Mouse (Mus musculus): ENCODE measurements around the gene Nxnl1.

Nxnl1 gene

DNA sequence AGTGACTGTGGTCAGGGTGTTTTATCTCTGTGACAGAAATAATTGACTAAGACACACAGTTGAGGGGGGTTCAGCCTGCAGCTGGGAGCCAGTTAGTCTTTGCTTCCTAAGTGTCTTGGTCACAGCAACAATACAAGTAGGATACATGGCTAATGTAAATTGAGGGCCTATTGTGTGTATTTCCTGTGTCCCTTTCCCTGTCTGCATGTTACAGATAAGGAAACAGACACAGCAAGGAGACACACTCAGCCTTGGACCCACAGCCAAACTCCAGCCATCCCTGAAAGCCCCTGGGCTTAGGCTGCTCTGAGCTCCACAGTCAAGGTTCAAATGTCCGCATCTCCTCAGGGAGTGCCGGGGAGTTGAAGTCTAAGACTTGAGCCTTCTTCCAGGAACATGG is 11.8 kb downstream of the Nxnl1 start:
- no peak for DNase-seq (ENCODE audit: low spot score)

GRCm38 (mm10) chr8:71554001-71554400 is 12.4 kb downstream of the Nxnl1 start:
- no peak for DNase-seq (ENCODE audit: low spot score)

DNA sequence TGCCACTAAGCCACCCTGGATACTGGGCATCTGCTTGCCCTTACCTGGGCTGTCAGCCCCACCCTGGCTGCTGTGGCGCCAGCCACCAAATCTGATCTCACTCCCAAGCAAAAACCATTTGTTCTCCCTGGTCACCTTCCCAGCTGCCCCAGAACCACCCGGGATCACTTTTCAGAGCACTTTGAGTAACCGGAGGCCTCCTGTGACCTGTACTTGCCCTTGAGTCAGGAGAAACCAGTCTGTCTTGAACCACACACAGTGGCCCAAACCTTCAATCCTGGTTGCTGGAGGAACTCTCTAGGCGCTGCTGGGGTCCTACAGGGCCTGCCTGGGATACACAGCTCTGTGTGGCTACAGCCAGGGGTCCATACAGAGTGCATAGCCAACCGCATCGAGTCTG is 13.6 kb downstream of the Nxnl1 start:
- DNase-seq (ENCODE audit: low spot score) = no peak

GRCm38 (mm10) chr8:71550754-71551153 is 15.6 kb downstream of the Nxnl1 start:
- DNase-seq (ENCODE audit: low spot score) = no peak

GRCm38 (mm10) chr8:71547590-71547989 is 18.8 kb downstream of the Nxnl1 start:
- no peak for DNase-seq (ENCODE audit: low spot score)

GRCm38 (mm10) chr8:71545053-71545452 is 21.3 kb downstream of the Nxnl1 start:
- DNase-seq (ENCODE audit: low spot score) = no peak

DNA sequence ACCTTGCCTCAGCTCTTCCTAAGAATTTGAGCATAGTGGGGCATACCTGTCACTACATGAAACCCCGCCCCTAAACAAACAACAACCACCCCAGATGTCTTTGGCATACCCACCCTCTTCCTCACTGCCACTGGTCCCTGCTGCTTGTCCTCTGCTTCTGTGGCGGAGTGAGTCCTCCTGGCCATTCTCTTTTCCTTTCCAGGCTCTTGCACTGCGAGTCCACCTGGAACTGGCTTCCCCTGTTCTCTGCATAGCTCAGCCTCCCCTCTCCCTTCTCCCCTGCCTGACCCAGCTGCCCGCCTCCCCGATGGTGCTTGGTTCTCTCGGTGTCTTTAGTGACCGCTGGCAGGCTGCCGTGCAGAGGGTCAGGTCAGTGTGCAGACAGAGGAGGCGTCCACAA is 22.6 kb downstream of the Nxnl1 start:
- no peak for DNase-seq (ENCODE audit: low spot score)

DNA sequence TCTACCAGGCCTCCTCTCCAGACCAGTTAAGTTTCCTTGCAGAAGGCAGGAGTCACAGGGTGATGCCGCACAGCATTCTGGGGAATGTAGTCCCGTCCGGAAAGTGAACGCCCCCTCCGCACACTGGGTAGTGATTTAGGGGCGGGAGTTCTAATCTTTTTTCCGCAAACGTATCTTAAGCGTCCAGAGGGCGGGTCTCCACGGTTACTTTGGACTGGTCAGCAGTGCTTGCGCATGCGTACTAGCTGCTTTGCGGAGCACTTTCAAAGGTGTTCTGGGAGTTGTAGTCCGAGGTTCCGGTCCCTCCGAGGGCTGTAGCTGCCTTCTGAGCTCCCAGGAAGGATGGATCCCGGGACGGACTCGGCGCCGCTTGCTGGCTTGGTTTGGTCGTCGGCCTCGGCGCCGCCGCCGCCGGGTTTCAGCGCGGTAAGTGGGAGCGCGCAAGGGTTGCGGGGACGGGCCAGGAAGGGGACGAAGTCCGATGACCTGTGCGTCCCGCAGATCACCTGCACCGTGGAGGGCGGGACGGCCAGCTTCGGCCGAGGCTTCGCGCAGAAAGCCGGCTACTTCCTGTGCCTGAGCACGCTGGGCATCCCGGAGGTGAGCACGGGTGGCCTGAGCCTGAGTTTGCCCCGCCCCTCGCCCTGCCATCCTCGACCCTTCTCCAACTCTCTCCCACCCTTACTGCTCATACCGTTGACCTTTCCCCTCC is 23.6 kb downstream of the Nxnl1 start, which contains the start of gene Mvb12a:
Mvb12a (plus strand) TSS at position 291 of the 712 bp plus-strand sequence.
- DNase-seq (ENCODE audit: low spot score) = peak; percentile 100

DNA sequence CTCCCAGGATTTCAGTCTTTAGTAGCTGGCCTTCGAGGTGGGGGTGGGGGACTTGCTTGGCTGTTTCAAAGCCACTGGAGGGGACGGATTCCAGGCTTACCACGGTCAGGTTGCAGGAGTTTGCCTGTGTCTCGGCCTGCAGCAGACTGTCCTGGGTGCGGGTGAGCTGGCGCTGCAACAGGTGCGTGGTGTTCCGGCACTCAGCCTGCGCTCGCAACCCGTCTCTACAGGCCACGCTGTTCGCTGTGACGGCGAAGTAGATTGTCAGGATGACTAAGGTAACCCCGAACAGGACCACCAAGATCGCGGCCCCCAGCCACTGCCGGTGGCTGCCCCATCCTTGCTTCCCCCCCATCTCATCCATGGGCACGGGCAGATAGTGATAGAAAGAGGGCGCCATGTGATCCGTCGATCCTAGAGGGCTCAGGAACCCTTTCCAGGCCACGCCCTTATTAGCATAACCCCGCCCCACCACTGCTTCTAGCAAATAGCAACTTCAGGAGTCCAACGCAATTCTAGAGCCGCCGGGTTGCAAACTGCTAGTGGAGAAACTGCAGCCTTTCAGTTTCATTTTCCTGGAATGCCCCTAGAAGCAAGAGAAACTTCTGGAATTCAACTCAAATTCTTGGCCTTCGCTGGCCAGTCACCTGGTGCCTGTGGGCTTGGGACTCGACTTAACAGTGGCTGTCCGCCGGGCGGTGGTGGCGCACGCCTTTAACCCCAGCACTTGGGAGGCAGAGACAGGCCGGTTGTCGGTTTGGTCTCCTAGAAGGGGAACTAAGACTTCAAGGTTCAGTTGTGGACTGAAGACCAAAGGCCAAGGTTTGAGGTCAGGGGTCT is 29.2 kb downstream of the Nxnl1 start, which contains the start of gene Bst2:
Bst2 (minus strand) TSS at position 429 of the 840 bp plus-strand sequence.
- peak; percentile 95 for DNase-seq (ENCODE audit: low spot score)

- DNase-seq (ENCODE audit: low spot score) = no peak
Observed at GRCm38 (mm10) chr8:71535663-71536062, 30.7 kb downstream of the Nxnl1 start.

DNA sequence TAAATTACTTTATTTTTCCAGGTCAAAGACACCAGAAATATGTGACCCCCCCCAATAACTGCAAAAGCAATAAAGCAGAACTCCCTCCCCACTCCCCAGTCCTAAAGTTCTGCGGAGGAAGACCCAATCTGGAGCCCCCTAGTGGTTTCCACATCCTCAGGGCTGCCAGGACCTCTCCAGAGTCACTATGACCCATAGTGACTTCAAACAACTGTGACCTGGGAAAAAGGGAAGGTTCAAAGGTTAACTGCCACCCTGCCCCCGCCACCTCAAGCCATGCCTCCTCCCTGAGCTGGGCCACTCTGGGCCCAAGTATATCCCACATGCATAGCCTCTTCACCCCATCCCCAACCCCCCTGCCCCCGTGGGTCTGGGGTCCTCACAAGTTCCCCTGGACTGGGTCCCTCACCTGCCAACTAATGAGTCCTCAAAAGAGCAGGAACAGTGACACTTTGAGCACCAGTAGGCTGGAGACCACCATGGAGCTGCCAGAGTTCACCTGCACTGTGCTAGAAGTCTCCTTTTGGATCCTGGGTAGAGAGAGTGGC is 32.1 kb downstream of the Nxnl1 start:
- no peak for DNase-seq (ENCODE audit: low spot score)

DNA sequence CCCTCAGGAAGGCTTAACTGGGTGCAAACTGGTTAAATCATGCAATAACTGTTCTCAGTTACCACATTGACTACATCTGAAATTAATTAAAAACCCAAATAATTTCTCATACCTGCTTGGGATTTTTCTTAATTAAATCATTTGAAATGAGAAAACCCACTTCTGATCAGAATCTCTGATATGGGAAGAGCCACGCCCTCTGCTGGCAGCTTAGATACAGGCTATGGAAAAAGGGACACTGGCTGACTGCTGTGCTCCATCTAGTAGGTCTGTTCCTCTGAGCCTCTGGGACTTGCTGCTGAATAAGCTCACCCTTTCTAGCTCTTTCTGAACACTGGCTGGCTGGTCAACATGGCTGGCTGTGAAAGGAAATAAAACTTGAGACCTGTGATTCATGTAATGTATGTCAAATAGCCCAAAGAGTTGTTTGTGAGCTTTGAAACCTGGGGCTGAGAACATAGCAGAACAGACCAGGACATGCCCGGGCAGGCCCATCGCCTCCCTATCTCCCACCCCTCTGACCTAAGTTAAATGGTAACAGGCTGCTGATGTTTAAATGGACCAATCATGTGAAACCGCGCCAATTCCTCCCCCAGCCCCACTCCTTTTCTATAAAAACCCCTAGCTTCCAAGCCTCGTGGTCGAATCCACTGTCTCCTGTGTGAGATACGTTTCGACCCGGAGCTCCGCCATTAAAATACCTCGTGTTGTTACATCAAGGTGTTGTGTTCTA is 35.5 kb downstream of the Nxnl1 start:
- DNase-seq (ENCODE audit: low spot score) = peak; percentile 60

GRCm38 (mm10) chr8:71528362-71529073 is 37.9 kb downstream of the Nxnl1 start:
- DNase-seq (ENCODE audit: low spot score) = no peak

DNA sequence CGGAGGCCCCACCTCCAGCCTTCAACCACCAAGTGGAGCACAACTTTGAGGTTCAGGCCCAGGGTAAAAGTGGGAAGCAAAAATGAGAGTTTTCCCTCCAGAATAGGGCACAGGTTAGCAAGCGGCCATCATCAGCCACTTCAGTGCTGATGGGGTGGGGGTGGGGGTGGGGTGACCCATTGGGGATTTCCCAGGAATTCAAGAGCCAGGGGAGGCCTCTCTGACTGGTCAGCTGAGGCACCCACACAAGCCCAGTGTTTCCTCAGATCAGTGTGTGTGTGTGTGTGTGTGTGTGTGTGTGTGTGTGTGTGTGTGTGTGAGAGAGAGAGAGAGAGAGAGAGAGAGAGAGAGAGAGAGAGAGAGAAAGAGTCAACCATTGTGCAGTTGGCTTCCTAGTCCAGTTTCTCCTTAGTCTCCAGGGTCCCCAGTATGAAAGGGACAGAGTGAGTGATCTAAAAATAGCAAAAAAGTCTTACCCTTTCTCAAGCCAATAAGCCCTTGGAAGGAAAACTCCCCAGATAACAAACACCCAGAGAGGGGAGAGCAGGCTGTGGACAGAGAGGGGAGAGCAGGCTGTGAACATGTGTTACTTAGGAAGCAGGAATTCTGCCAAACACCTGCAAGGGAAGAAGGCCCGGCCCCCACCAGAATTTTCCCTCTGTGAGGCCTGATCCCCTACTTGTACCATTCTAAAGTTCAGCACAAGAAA is 39.1 kb downstream of the Nxnl1 start:
- DNase-seq (ENCODE audit: low spot score) = no peak

GRCm38 (mm10) chr8:71526272-71526671 is 40.1 kb downstream of the Nxnl1 start:
- DNase-seq (ENCODE audit: low spot score) = peak; percentile 51

GRCm38 (mm10) chr8:71525226-71526050 is 41.0 kb downstream of the Nxnl1 start, which contains the start of gene Ccdc194:
Gene Ccdc194, minus strand, starts transcription at chr8:71525711.
- no peak for DNase-seq (ENCODE audit: low spot score)

GRCm38 (mm10) chr8:71521634-71522033 is 44.8 kb downstream of the Nxnl1 start:
- DNase-seq (ENCODE audit: low spot score) = peak; percentile 97

- peak; percentile 91 for DNase-seq (ENCODE audit: low spot score)
Observed at GRCm38 (mm10) chr8:71519037-71519825, 47.2 kb downstream of the Nxnl1 start.

GRCm38 (mm10) chr8:71516786-71517185 is 49.6 kb downstream of the Nxnl1 start:
- peak; percentile 62 for DNase-seq (ENCODE audit: low spot score)
